Mouse (Mus musculus): Measurements from ENCODE around the gene Ager. TPM values are rescaled to one million over a fixed set of nuclear protein-coding genes. Genes with fewer than 3 reads are reported as not detected.
A peak's percentile ranks its signal among the peaks of the same experiment; 100 is the strongest.

Ager gene
- polyA plus RNA-seq, 1 experiment from 2014 or later = 1.4 TPM

GRCm38 (mm10) chr17:34624981-34625380, 27.3 kb downstream of the Ager start:
- Histone ChIP-seq H3K4me2 (replicated peaks) (no peak overlapping the region), H3K9ac (no peak overlapping the region), H3K4me1 (replicated peaks; ENCODE audit: control insufficient read depth, insufficient read depth, low read length) (peaks cover 26% of the 10 kb centered on the region), H3K27me3 (ENCODE audit: control insufficient read depth, insufficient read depth, low read length) (0 out of 2 replicates have a peak, but pooled peaks cover under 1% of the 10 kb centered on the region), H3K27ac (no peak overlapping the region), H3K9me3 (ENCODE audit: control insufficient read depth, low read length) (no peaks in the 10 kb centered on the region), H3K4me3 (replicated peaks; ENCODE audit: low read length) (no peak overlapping the region), H3K36me3 (replicated peaks; ENCODE audit: control insufficient read depth, insufficient read depth) (peaks cover 43% of the 10 kb centered on the region)
- no peak for DNase-seq (ENCODE audit: low spot score)
- WGBS = 98% methylated on average over 3 of the region's 3 CpGs
- no peak for ATAC-seq (ENCODE audit: low FRiP score)

- H3K36me3 ChIP-seq (replicated peaks; ENCODE audit: control insufficient read depth, insufficient read depth) = peaks cover 36% of the 10 kb centered on the region
- H3K9ac ChIP-seq = peak overlapping the region; percentile 72
- peak overlapping the region; percentile 74 for H3K4me3 ChIP-seq (replicated peaks; ENCODE audit: low read length)
- DNase-seq (ENCODE audit: low spot score) (no peak), ATAC-seq (ENCODE audit: low FRiP score) (no peak)
- peaks cover 37% of the 10 kb centered on the region for H3K4me1 ChIP-seq (replicated peaks; ENCODE audit: control insufficient read depth, insufficient read depth, low read length)
- peak overlapping the region; percentile 90; the same call in 1 of the 2 replicates for H3K27ac ChIP-seq
- peaks cover 12% of the 10 kb centered on the region for H3K27me3 ChIP-seq (ENCODE audit: control insufficient read depth, insufficient read depth, low read length)
- WGBS = 51% methylated on average over 16 of the region's 16 CpGs
- H3K9me3 ChIP-seq (ENCODE audit: control insufficient read depth, low read length) = no peaks in the 10 kb centered on the region
- peak overlapping the region; percentile 85 for H3K4me2 ChIP-seq (replicated peaks)
Measured at GRCm38 (mm10) chr17:34626062-34626772, 28.6 kb downstream of the Ager start.

DNA sequence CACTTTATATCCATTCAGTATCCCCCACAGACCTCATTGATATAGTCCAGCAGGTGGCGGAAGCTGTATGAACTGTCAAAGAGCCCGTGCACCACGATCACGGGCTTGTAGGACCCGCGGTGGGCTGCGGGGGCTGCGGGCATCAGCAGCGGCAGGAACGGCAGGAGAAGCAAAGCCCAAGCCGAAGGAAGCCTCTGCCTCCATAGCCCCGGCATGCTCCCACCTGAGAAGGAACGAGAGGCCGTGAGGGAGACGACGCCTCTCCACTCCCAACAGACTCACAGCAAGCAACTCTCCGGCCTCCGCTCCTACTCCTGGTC, 29.1 kb downstream of the Ager start:
- Histone ChIP-seq H3K4me3 (replicated peaks; ENCODE audit: low read length) (peak overlapping the region; percentile 74), H3K27me3 (ENCODE audit: control insufficient read depth, insufficient read depth, low read length) (peaks cover 17% of the 10 kb centered on the region), H3K4me2 (replicated peaks) (peak overlapping the region; percentile 85), H3K36me3 (replicated peaks; ENCODE audit: control insufficient read depth, insufficient read depth) (peaks cover 31% of the 10 kb centered on the region), H3K9ac (peak overlapping the region; percentile 72), H3K9me3 (ENCODE audit: control insufficient read depth, low read length) (no peaks in the 10 kb centered on the region), H3K4me1 (replicated peaks; ENCODE audit: control insufficient read depth, insufficient read depth, low read length) (peaks cover 42% of the 10 kb centered on the region), H3K27ac (peak overlapping the region; percentile 90)
- DNase-seq (ENCODE audit: low spot score) (no peak), ATAC-seq (ENCODE audit: low FRiP score) (peak; percentile 5; the same call in 1 of the 2 replicates)
- under 1% methylated on average over 18 of the region's 18 CpGs for WGBS

DNA sequence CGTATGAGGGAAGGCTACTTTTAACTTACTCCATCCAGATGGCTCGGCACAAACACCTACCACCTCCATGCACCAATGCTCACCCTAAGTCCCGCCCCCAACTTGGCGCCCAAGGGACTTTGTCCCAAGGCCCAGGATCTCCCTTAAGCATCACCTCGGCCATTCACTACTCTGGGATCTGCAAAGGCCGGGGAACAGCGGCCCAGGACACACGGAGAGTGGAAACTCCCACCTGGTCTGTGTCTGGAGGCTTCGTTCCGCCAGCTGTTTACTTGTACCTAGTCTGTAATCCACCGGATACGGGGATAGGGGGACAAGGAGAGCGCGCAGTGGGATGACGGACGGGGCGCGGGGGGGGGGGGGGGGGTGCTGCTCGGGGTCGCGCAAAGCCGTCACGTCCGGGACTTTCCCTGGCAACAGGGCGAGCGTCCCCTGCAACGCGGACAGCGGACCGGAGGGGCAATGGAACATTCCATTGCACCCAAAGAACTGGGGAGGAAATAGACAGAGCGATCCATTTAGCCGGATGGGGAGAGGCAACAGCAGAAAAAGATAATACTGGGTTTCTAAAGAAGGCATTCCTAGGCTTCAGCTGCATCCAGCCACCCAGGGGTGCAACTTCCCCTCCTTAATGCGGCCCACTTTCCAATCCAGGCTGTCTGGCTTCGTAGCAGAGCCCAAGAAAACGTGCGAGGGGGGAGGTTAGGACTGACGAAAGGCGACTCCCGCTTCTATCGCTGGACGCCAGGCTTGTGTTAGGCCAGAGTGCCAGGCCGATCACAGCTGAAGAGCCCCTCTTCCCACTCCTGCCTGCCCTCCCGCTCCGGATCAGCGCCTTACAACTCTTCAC, 29.7 kb downstream of the Ager start:
- peak overlapping the region; percentile 85 for H3K4me2 ChIP-seq (replicated peaks)
- peak overlapping the region; percentile 90 for H3K27ac ChIP-seq
- peak overlapping the region; percentile 72 for H3K9ac ChIP-seq
- peak overlapping the region; percentile 74 for H3K4me3 ChIP-seq (replicated peaks; ENCODE audit: low read length)
- peaks cover 46% of the 10 kb centered on the region for H3K4me1 ChIP-seq (replicated peaks; ENCODE audit: control insufficient read depth, insufficient read depth, low read length)
- H3K36me3 ChIP-seq (replicated peaks; ENCODE audit: control insufficient read depth, insufficient read depth) = peaks cover 25% of the 10 kb centered on the region
- peaks cover 22% of the 10 kb centered on the region for H3K27me3 ChIP-seq (ENCODE audit: control insufficient read depth, insufficient read depth, low read length)
- DNase-seq (ENCODE audit: low spot score) (peak; percentile 83), ATAC-seq (ENCODE audit: low FRiP score) (peak; percentile 85)
- H3K9me3 ChIP-seq (ENCODE audit: control insufficient read depth, low read length) = no peaks in the 10 kb centered on the region
- under 1% methylated on average over 43 of the region's 45 CpGs for WGBS

- H3K9me3 ChIP-seq (ENCODE audit: control insufficient read depth, low read length) = no peaks in the 10 kb centered on the region
- H3K4me2 ChIP-seq (replicated peaks) = peak within 1 kb of the TSS; percentile 85
- 5% methylated on average over 29 of the region's 29 CpGs for WGBS
- peaks cover 46% of the 10 kb centered on the region for H3K4me1 ChIP-seq (replicated peaks; ENCODE audit: control insufficient read depth, insufficient read depth, low read length)
- H3K27ac ChIP-seq = peak within 1 kb of the TSS; percentile 90
- ATAC-seq (ENCODE audit: low FRiP score) = peak; percentile 9; the same call in 1 of the 2 replicates
- peak within 1 kb of the TSS; percentile 74 for H3K4me3 ChIP-seq (replicated peaks; ENCODE audit: low read length)
- peaks cover 17% of the 10 kb centered on the region for H3K36me3 ChIP-seq (replicated peaks; ENCODE audit: control insufficient read depth, insufficient read depth)
- peaks cover 23% of the 10 kb centered on the region for H3K27me3 ChIP-seq (ENCODE audit: control insufficient read depth, insufficient read depth, low read length)
- DNase-seq (ENCODE audit: low spot score) = no peak
- H3K9ac ChIP-seq = peak within 1 kb of the TSS; percentile 72
Measured at GRCm38 (mm10) chr17:34627943-34628643, 30.4 kb downstream of the Ager start, which contains the start of gene Ppt2. Ppt2 (minus strand) TSS chr17:34628510.

DNA sequence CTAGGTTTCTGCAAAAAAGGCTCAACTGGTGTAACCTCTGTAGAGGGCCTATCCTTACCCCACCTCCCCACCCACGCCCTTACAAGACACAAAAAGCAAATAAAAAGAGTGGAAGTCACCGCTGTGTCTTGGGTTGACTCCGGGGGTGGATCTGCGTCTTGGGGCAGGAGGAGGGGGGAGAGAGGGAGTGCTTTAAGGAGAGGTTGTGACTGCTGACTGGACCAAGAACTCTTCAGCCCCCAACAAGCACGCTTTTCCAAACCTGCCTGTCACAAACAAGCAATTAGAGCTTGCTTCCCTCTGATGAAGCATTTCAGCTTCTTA, 30.9 kb downstream of the Ager start:
- H3K36me3 ChIP-seq (replicated peaks; ENCODE audit: control insufficient read depth, insufficient read depth) = peaks cover 13% of the 10 kb centered on the region; the same call in 1 of the 2 replicates
- ATAC-seq (ENCODE audit: low FRiP score) (no peak), DNase-seq (ENCODE audit: low spot score) (no peak)
- H3K27me3 ChIP-seq (ENCODE audit: control insufficient read depth, insufficient read depth, low read length) = peaks cover 23% of the 10 kb centered on the region
- H3K4me1 ChIP-seq (replicated peaks; ENCODE audit: control insufficient read depth, insufficient read depth, low read length) = peaks cover 46% of the 10 kb centered on the region
- H3K27ac ChIP-seq = peak overlapping the region; percentile 90
- H3K4me3 ChIP-seq (replicated peaks; ENCODE audit: low read length) = peak overlapping the region; percentile 74
- WGBS = 25% methylated on average over 5 of the region's 5 CpGs
- peak overlapping the region; percentile 72 for H3K9ac ChIP-seq
- peak overlapping the region; percentile 85 for H3K4me2 ChIP-seq (replicated peaks)
- H3K9me3 ChIP-seq (ENCODE audit: control insufficient read depth, low read length) = no peaks in the 10 kb centered on the region

DNA sequence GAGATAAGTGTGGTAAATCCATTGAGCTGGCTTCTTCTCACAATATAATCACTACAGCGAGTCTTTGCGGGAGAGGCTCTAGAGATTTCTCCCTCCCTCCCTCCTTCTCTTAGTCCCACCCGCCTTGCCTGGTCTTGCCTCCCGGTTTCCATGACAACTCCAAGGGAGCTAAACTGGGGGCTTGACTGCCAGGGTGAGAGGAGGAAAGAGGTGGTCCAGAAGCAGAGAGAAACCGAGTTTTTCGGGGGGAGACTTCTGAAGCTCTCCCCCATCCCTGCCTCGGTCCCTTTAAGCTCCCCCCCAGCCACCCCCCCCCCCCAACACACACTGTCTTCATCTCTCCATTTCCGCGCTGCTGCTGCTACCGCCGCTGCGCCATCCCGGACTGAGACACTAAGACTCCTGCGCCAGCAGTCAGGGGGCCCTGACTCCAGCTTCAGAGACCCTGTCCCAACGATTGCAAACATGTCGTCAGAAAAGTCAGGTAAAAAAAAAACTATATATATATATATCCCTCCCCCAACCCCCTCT, 31.6 kb downstream of the Ager start, which contains the start of gene Prrt1:
TSS of gene Prrt1 (plus strand) at position 313 of the 531 bp plus-strand sequence.
- WGBS = 0% methylated on average over 16 of the region's 16 CpGs
- Histone ChIP-seq H3K27ac (peak within 1 kb of the TSS; percentile 90), H3K27me3 (ENCODE audit: control insufficient read depth, insufficient read depth, low read length) (peaks cover 23% of the 10 kb centered on the region), H3K4me1 (replicated peaks; ENCODE audit: control insufficient read depth, insufficient read depth, low read length) (peaks cover 46% of the 10 kb centered on the region), H3K4me3 (replicated peaks; ENCODE audit: low read length) (peak within 1 kb of the TSS; percentile 74), H3K9me3 (ENCODE audit: control insufficient read depth, low read length) (no peaks in the 10 kb centered on the region), H3K9ac (peak within 1 kb of the TSS; percentile 72), H3K36me3 (replicated peaks; ENCODE audit: control insufficient read depth, insufficient read depth) (peaks cover 7% of the 10 kb centered on the region; the same call in 1 of the 2 replicates), H3K4me2 (replicated peaks) (peak within 1 kb of the TSS; percentile 85)
- peak; percentile 68 for DNase-seq (ENCODE audit: low spot score)
- ATAC-seq (ENCODE audit: low FRiP score) = peak; percentile 56

GRCm38 (mm10) chr17:34629796-34630603, 32.3 kb downstream of the Ager start:
- no peak for ATAC-seq (ENCODE audit: low FRiP score)
- Histone ChIP-seq H3K4me2 (replicated peaks) (peak overlapping the region; percentile 85), H3K36me3 (replicated peaks; ENCODE audit: control insufficient read depth, insufficient read depth) (0 out of 2 replicates have a peak, but pooled peaks cover 5% of the 10 kb centered on the region), H3K4me3 (replicated peaks; ENCODE audit: low read length) (peak overlapping the region; percentile 74), H3K27me3 (ENCODE audit: control insufficient read depth, insufficient read depth, low read length) (peaks cover 23% of the 10 kb centered on the region), H3K4me1 (replicated peaks; ENCODE audit: control insufficient read depth, insufficient read depth, low read length) (peaks cover 46% of the 10 kb centered on the region), H3K27ac (peak overlapping the region; percentile 90; the same call in 1 of the 2 replicates), H3K9ac (peak overlapping the region; percentile 72), H3K9me3 (ENCODE audit: control insufficient read depth, low read length) (no peaks in the 10 kb centered on the region)
- 13% methylated on average over 12 of the region's 12 CpGs for WGBS
- no peak for DNase-seq (ENCODE audit: low spot score)
